Mouse (Mus musculus) kidney, postnatal 36 days (tissue): ENCODE data around the gene Hfe.
"Not testable (repeated sequence)": the region's sequence is repeated elsewhere in the genome, so short reads cannot be mapped to it uniquely, and the experiment has no call there.

ENCODE experiments used
- DNase-seq, 2 experiments: peaks; one replicate each; pipeline ENCODE4 v3.0.0; 2021 to 2022; ENCODE audit warnings: mixed read lengths in 2 of 2

Gene Hfe

GRCm38 (mm10) chr13:23684295-23684945, 26.2 kb downstream of the Hfe start:
- peak; percentile 69 to 78 for DNase-seq

- peak; percentile 75 to 95 for DNase-seq
These were observed 26.8 kb downstream of the Hfe start, which contains the start of the genes Hist1h2ac and Hist1h2bc for GRCm38 (mm10) chr13:23683755-23684281. Hist1h2ac (minus strand) TSS chr13:23683948. Hist1h2bc (plus strand) TSS chr13:23684199.

- DNase-seq: not testable (repeated sequence)
These were observed 27.5 kb downstream of the Hfe start for GRCm38 (mm10) chr13:23682947-23683754.

GRCm38 (mm10) chr13:23682623-23682946, 28.1 kb downstream of the Hfe start:
- no peak for DNase-seq

GRCm38 (mm10) chr13:23681990-23682582, 28.6 kb downstream of the Hfe start:
- DNase-seq: no peak

- no peak for DNase-seq
These were observed 48.1 kb downstream of the Hfe start for GRCm38 (mm10) chr13:23662536-23662935.

GRCm38 (mm10) chr13:23659636-23660366, 50.9 kb downstream of the Hfe start:
- DNase-seq: no peak
